Mouse (Mus musculus) liver, embryonic 11.5 days (tissue): ENCODE data around the gene Ccdc83. TPM values are rescaled to one million over a fixed set of nuclear protein-coding genes. Genes with fewer than 3 reads are reported as not detected.
"Not testable (repeated sequence)": the region's sequence is repeated elsewhere in the genome, so short reads cannot be mapped to it uniquely, and the experiment has no call there.

Experiments
- ATAC-seq: fragments of 200-750 bp; cut with Nextera tagmentation; replicated peaks from 2 replicates; pipeline ENCODE4 v1.8.0; 2017; ENCODE audit warnings: moderate number of reproducible peaks, mild to moderate bottlenecking, moderate TSS enrichment, moderate library complexity; ENCODE audit not compliant: low FRiP score
- DNase-seq: peaks from one replicate; pipeline ENCODE4 v3.0.0-alpha.2; 2017; ENCODE audit warnings: low spot score
- H3K27ac ChIP-seq: fragments of 300-500 bp; sonication (generic); 2 replicates; pipeline ENCODE4 v1.5.1; 2014; ENCODE audit warnings: mild to moderate bottlenecking, low read depth, low read length, control low read depth
- H3K27me3 ChIP-seq: fragments of 300-500 bp; sonication (generic); replicated peaks from 2 replicates; pipeline ENCODE4 v1.6.1; 2014; ENCODE audit warnings: low read length, mixed read lengths; ENCODE audit not compliant: control insufficient read depth, insufficient read depth
- H3K36me3 ChIP-seq: fragments of 300-500 bp; sonication (generic); 2 replicates; pipeline ENCODE4 v1.6.1; 2014; ENCODE audit warnings: mild to moderate bottlenecking, low read length, moderate library complexity, mixed read lengths; ENCODE audit not compliant: control insufficient read depth, insufficient read depth
- H3K4me1 ChIP-seq: fragments of 300-500 bp; sonication (generic); replicated peaks from 2 replicates; pipeline ENCODE4 v1.6.1; 2014; ENCODE audit warnings: low read length, mixed read lengths; ENCODE audit not compliant: control insufficient read depth, insufficient read depth
- H3K4me2 ChIP-seq: fragments of 300-500 bp; sonication (generic); 2 replicates; pipeline ENCODE4 v1.6.1; 2014; ENCODE audit warnings: mild to moderate bottlenecking, control low read depth, moderate library complexity
- H3K4me3 ChIP-seq: fragments of 300-500 bp; sonication (generic); 2 replicates; pipeline ENCODE4 v1.5.1; 2014; ENCODE audit warnings: low read depth, low read length, control low read depth
- H3K9ac ChIP-seq: fragments of 300-500 bp; sonication (generic); 2 replicates; pipeline ENCODE4 v1.6.1; 2014; ENCODE audit warnings: low read depth, low read length, control low read depth
- H3K9me3 ChIP-seq: fragments of 300-500 bp; sonication (generic); 2 replicates; pipeline ENCODE4 v1.6.1; 2016; ENCODE audit warnings: low read length, inconsistent platforms, mixed read lengths; ENCODE audit not compliant: control insufficient read depth
- WGBS: fragments of 180-500 bp; shearing (Covaris S2); extraction: QIAGEN DNeasy Blood & Tissue Kit; methylation state at CpG from one replicate; pipeline ENCODE4 v1.1.7; 2014; 5-methylcytosine and 5-hydroxymethylcytosine counted together
- polyA plus RNA-seq: library from polyadenylated mRNA; unstranded; fragments of >200 nt; fragmentation: Nextera tagmentation; extraction: Ambion mirVana; gene quantifications from 2 replicates; pipeline ENCODE4 v1.2.1, GENCODE M21; 2014

Ccdc83 gene
- polyA plus RNA-seq, 1 experiment from 2014 or later: not detected

DNA sequence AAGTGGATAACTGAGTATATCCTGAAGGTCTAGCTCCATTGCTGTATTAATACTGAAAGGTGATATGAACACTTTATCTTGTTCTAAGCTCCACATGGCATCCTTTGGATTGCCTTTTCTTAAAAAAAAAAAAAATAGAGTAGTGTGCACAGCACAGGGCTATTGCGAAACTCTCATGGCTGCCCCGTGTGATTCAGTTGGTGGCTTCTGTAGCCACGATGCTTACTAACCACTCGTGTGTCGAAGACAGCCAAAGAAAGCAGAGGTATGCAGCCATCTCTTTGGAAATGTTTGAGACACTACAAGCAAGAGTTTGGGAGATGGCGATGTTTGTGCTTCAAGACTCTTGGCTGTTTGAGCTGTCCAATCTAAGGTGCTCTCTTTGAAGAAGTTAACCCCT lies 22.4 kb downstream of the Ccdc83 start:
- Histone ChIP-seq H3K9ac (no peak overlapping the region), H3K4me3 (no peak overlapping the region), H3K27ac (no peak overlapping the region), H3K36me3 (no peaks in the 10 kb centered on the region), H3K27me3 (no peaks in the 10 kb centered on the region), H3K4me1 (peaks cover 4% of the 10 kb centered on the region; the same call in 1 of the 2 replicates), H3K9me3 (no peaks in the 10 kb centered on the region), H3K4me2 (no peak overlapping the region)
- DNase-seq (no peak), ATAC-seq (peak; percentile 26; the same call in 1 of the 2 replicates)
- WGBS: 61% methylated on average over 6 of the region's 6 CpGs

DNA sequence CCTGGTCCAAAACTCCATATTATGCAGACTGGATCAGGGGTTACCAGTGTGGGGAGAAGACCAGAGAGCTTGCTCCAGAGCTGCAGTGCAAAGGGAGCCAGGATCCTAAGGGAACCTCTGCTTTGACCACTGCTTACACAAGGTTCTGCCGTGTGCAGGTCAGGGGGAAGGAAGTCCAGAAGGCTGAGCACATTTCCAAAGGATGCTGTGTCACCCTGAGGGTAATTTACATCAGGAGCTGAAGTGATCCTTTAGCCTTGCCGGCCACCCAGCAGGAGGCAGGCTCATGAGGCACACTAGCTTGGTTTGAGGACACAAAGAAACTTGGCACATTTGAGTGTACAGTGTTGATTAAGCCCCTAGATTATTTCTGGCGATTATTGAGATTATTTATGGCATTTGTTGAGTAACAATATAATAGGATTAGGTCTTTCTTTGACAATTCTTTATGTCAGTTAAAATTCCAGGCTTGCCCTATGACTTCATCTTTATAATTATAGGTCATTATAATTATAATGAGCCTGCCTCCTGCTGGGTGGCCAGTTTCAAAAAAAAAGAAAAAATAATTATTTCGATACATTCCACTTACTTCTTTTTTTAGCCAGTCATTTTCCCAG lies 29.2 kb downstream of the Ccdc83 start:
- 60% methylated on average over 4 of the region's 4 CpGs for WGBS
- no peak for ATAC-seq
- H3K27me3 ChIP-seq: no peaks in the 10 kb centered on the region

DNA sequence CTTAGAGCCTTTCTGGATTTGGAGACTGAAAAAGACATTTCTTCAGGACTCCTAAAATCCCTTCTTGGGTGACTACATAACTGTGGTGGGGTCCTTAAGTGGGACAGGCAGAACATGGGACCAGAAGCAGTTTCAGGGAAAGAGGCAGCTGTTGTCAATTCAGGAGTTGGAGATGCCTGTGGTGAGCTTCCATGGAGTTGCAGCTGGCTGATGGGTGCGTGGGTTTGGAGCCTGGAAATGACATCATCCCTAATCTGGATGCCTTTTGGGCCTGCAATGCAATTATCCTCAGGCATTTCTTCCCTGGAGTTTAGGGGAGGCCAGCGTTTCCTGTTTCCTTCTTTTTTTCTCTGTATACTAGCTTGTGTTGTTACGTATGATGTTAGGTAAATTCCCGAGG lies 31.7 kb downstream of the Ccdc83 start:
- H3K27ac ChIP-seq: no peak overlapping the region
- no peak overlapping the region for H3K4me3 ChIP-seq
- H3K9ac ChIP-seq: no peak overlapping the region
- H3K36me3 ChIP-seq: no peaks in the 10 kb centered on the region
- no peak overlapping the region for H3K4me2 ChIP-seq
- no peak for ATAC-seq
- no peaks in the 10 kb centered on the region for H3K27me3 ChIP-seq
- no peak for DNase-seq
- WGBS: 44% methylated on average over 4 of the region's 4 CpGs
- H3K4me1 ChIP-seq: no peaks in the 10 kb centered on the region
- H3K9me3 ChIP-seq: no peaks in the 10 kb centered on the region

More for the DNA sequence above, 29.2 kb downstream of the Ccdc83 start:
- H3K4me1 ChIP-seq: no peaks in the 10 kb centered on the region
- DNase-seq: peak; percentile 21
- no peak overlapping the region for H3K27ac ChIP-seq
- H3K4me3 ChIP-seq: no peak overlapping the region
- H3K9ac ChIP-seq: no peak overlapping the region
- H3K4me2 ChIP-seq: no peak overlapping the region
- no peaks in the 10 kb centered on the region for H3K9me3 ChIP-seq
- H3K36me3 ChIP-seq: no peaks in the 10 kb centered on the region

DNA sequence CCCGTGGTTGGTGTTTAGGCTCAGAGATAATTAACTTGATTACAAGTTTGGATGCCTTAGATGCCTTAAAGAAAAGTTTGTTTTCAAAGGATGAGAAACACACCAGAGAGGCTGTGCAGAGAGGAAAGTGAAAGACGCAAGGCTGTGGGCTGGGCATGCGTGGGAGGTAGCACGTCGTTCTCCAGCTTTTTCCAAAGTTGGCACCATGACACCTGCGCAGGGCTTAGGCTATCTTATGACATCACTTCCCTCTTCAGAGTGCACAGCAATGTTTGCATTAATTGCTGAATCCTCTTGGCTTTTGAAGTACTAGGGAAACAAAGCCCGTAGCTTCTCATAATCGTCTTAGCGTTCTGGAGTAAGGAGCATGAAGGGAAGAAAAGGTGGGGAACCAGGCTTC lies 34.1 kb downstream of the Ccdc83 start:
- Histone ChIP-seq H3K4me1 (no peaks in the 10 kb centered on the region), H3K4me2 (no peak overlapping the region), H3K9ac (no peak overlapping the region), H3K36me3 (no peaks in the 10 kb centered on the region), H3K4me3 (no peak overlapping the region), H3K9me3 (no peaks in the 10 kb centered on the region), H3K27me3 (no peaks in the 10 kb centered on the region), H3K27ac (no peak overlapping the region)
- whole genome bisulfite sequencing: 75% methylated on average over 9 of the region's 9 CpGs
- DNase-seq: no peak
- ATAC-seq: no peak

DNA sequence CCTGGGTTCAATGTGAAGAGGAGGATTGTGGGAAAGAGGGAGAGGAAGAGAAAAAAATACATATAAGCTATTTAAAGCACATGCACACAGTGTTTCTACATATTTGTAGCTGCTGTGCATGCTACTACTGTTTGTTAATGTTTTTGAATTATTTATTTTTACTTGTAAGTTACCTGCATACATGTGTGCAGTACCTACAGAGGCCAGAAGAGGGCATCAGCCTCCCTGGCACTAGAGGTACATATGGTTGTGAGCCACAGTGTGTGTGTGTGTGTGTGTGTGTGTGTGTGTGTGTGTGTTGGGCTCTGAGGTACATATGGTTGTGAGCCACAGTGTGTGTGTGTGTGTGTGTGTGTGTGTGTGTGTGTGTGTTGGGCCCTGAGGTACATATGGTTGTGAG lies 36.7 kb downstream of the Ccdc83 start:
- DNase-seq, H3K4me3 ChIP-seq, H3K27me3 ChIP-seq, H3K9ac ChIP-seq, H3K4me2 ChIP-seq, H3K9me3 ChIP-seq, H3K27ac ChIP-seq, ATAC-seq, H3K36me3 ChIP-seq, H3K4me1 ChIP-seq: not testable (repeated sequence)

DNA sequence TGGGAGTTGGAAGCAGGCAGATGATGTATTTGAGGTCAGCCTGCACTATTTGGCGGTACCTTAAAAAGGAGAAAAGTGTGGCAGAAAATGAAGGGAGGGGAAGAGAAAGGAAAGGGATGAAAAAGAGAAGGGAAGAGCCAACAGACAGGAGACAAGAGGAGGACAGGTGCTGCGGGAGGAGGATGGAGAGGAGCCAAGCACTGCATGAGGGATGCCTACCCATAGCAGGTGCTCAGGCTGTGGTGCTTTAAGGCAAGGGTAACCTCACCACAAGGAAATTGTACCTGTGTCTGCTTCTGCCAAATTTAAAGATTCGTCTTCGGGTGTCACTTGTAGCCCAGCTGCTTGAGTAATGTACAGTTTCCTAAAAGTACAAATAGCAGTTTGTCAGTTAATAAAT lies 37.5 kb downstream of the Ccdc83 start:
- no peak for ATAC-seq
- H3K9me3 ChIP-seq: no peaks in the 10 kb centered on the region
- WGBS: 85% methylated on average over 4 of the region's 4 CpGs

DNA sequence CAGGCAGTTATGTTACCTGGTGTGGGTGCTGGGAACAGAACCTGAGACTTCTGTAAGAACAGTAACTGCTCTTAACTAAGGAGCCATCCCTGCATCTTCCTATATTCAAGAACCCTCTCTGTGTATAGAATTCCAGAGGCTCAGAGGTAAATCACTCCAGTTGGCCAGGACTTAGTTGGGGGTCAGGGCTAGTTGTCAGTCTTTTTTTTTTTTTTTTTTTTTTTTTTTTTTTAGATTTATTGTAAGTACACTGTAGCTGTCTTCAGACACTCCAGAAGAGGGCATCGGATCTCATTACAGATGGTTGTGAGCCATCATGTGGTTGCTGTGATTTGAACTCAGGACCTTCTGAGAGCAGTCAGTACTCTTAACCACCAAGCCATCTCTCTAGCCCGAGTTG lies 44.1 kb downstream of the Ccdc83 start:
- DNase-seq: no peak
- Histone ChIP-seq H3K36me3 (no peaks in the 10 kb centered on the region), H3K27me3 (no peaks in the 10 kb centered on the region), H3K9me3 (no peaks in the 10 kb centered on the region), H3K4me3 (no peak overlapping the region), H3K27ac (no peak overlapping the region), H3K4me2 (no peak overlapping the region), H3K4me1 (no peaks in the 10 kb centered on the region), H3K9ac (no peak overlapping the region)
- ATAC-seq: no peak
- WGBS: 58% methylated on average over 2 of the region's 2 CpGs

More for the DNA sequence above, 37.5 kb downstream of the Ccdc83 start:
- no peaks in the 10 kb centered on the region for H3K4me1 ChIP-seq
- no peak overlapping the region for H3K4me3 ChIP-seq
- H3K36me3 ChIP-seq: no peaks in the 10 kb centered on the region
- no peak overlapping the region for H3K27ac ChIP-seq
- H3K4me2 ChIP-seq: no peak overlapping the region
- H3K9ac ChIP-seq: no peak overlapping the region
- DNase-seq: no peak
- no peaks in the 10 kb centered on the region for H3K27me3 ChIP-seq

DNA sequence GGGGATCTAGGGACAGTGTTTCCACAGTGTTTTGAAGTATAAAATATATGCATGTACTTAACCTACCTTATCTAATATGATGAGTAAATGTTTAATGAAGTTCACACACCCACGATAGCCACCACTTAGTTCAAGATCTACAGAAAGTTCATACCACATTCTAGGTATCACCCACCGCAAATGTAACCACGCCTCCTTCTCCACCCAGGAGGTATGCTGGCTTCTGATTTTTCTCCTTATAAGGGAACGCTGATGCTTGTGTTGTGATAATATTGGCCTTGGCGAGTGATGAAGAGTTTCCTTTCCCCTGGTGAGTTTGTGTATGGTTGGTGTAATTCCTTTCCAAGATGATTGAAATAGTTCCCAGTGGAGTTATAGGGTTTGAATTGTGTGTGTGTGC lies 47.5 kb downstream of the Ccdc83 start:
- ATAC-seq: no peak
- H3K36me3 ChIP-seq: no peaks in the 10 kb centered on the region
- H3K4me3 ChIP-seq: no peak overlapping the region
- H3K4me2 ChIP-seq: no peak overlapping the region
- no peak for DNase-seq
- no peak overlapping the region for H3K9ac ChIP-seq
- no peak overlapping the region for H3K27ac ChIP-seq
- no peaks in the 10 kb centered on the region for H3K9me3 ChIP-seq
- H3K27me3 ChIP-seq: no peaks in the 10 kb centered on the region
- 73% methylated on average over 5 of the region's 5 CpGs for WGBS
- no peaks in the 10 kb centered on the region for H3K4me1 ChIP-seq

DNA sequence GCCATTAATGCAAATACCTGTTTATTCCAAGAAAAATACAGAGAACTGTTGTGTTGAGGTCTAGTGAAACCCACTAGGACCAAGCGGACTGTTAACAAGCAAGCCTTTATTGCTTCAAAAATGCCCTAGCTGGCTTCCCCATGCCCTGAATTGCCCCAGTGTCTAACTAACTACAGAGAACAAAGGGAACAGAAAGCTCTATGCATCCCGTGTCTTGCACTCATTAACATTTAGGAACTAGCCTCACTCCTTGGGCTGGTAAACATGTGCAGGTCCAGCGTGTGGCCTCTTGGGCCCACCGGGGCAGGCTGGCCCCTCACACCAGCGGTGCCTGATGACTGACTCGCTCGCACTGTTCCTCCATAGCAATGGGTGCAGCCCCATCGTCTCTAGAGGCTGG lies 49.1 kb downstream of the Ccdc83 start:
- Histone ChIP-seq H3K9me3 (no peaks in the 10 kb centered on the region), H3K4me1 (no peaks in the 10 kb centered on the region), H3K36me3 (no peaks in the 10 kb centered on the region), H3K4me3 (no peak overlapping the region), H3K9ac (no peak overlapping the region), H3K27ac (no peak overlapping the region), H3K4me2 (no peak overlapping the region), H3K27me3 (no peaks in the 10 kb centered on the region)
- no peak for ATAC-seq
- 77% methylated on average over 8 of the region's 8 CpGs for WGBS
- DNase-seq: no peak
